Mouse (Mus musculus): Measurements from ENCODE around the gene Lgi4. TPM values are rescaled to one million over a fixed set of nuclear protein-coding genes. Genes with fewer than 3 reads are reported as not detected.
A peak's percentile ranks its signal among the peaks of the same experiment; 100 is the strongest.

Lgi4 gene
- polyA plus RNA-seq, 1 experiment from 2014 or later = 2.8 TPM

GRCm38 (mm10) chr7:31053882-31054447, 5.2 kb upstream of the Lgi4 start:
- no peak overlapping the region for H3K27ac ChIP-seq (replicated peaks)
- no peaks in the 10 kb centered on the region for H3K36me3 ChIP-seq (replicated peaks)
- H3K27me3 ChIP-seq (replicated peaks; ENCODE audit: low read depth, poor library complexity, severe bottlenecking) = peaks cover 67% of the 10 kb centered on the region
- no peak overlapping the region for H3K4me3 ChIP-seq
- 35% methylated on average over 10 of the region's 10 CpGs for WGBS
- H3K9me3 ChIP-seq = no peaks in the 10 kb centered on the region
- H3K4me1 ChIP-seq = peaks cover 71% of the 10 kb centered on the region
- DNase-seq (ENCODE audit: low spot score) = no peak

GRCm38 (mm10) chr7:31054661-31055320, 4.4 kb upstream of the Lgi4 start:
- DNase-seq (ENCODE audit: low spot score) = no peak
- no peaks in the 10 kb centered on the region for H3K9me3 ChIP-seq
- H3K27me3 ChIP-seq (replicated peaks; ENCODE audit: low read depth, poor library complexity, severe bottlenecking) = peaks cover 59% of the 10 kb centered on the region
- peaks cover 72% of the 10 kb centered on the region for H3K4me1 ChIP-seq
- H3K36me3 ChIP-seq (replicated peaks) = no peaks in the 10 kb centered on the region
- peak overlapping the region; percentile 74 for H3K27ac ChIP-seq (replicated peaks)
- H3K4me3 ChIP-seq = peak overlapping the region; percentile 43; the same call in 1 of the 2 replicates
- WGBS = 44% methylated on average over 11 of the region's 11 CpGs

- DNase-seq (ENCODE audit: low spot score) = peak; percentile 70
- Histone ChIP-seq H3K9me3 (no peaks in the 10 kb centered on the region), H3K4me1 (peaks cover 71% of the 10 kb centered on the region), H3K36me3 (replicated peaks) (no peaks in the 10 kb centered on the region), H3K4me3 (peak overlapping the region; percentile 43), H3K27me3 (replicated peaks; ENCODE audit: low read depth, poor library complexity, severe bottlenecking) (peaks cover 53% of the 10 kb centered on the region), H3K27ac (replicated peaks) (peak overlapping the region; percentile 74)
- 3% methylated on average over 10 of the region's 10 CpGs for WGBS
Observed at GRCm38 (mm10) chr7:31055354-31055824, 3.8 kb upstream of the Lgi4 start.

- H3K27ac ChIP-seq (replicated peaks) = peak overlapping the region; percentile 74
- peaks cover 66% of the 10 kb centered on the region for H3K4me1 ChIP-seq
- peaks cover 48% of the 10 kb centered on the region for H3K27me3 ChIP-seq (replicated peaks; ENCODE audit: low read depth, poor library complexity, severe bottlenecking)
- peak; percentile 17 for DNase-seq (ENCODE audit: low spot score)
- H3K4me3 ChIP-seq = peak overlapping the region; percentile 43; the same call in 1 of the 2 replicates
- 16% methylated on average over 3 of the region's 4 CpGs for WGBS
- no peaks in the 10 kb centered on the region for H3K36me3 ChIP-seq (replicated peaks)
- no peaks in the 10 kb centered on the region for H3K9me3 ChIP-seq
Observed at GRCm38 (mm10) chr7:31055883-31056282, 3.3 kb upstream of the Lgi4 start.

DNA sequence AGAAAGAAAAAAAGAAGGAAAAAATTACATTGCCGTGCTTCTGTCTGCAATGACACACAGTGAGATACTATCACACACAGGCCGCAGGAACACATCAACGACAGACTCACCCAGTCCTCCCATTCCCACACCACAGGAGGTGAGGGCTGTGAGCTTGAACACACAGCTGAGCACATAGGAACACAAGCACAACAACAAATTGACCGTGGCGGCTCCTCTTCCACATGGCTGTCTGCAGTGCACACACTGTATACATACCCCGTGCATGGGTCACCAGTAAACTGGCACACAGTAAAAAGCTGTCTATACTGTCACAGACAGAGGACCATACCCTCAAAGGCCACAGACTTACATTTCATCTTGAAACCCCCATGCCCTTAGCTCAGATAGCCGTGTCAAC, 2.7 kb upstream of the Lgi4 start:
- H3K4me1 ChIP-seq = peaks cover 60% of the 10 kb centered on the region
- peaks cover 42% of the 10 kb centered on the region for H3K27me3 ChIP-seq (replicated peaks; ENCODE audit: low read depth, poor library complexity, severe bottlenecking)
- no peak overlapping the region for H3K4me3 ChIP-seq
- WGBS = 80% methylated on average over 7 of the region's 7 CpGs
- H3K27ac ChIP-seq (replicated peaks) = no peak overlapping the region
- H3K36me3 ChIP-seq (replicated peaks) = no peaks in the 10 kb centered on the region
- H3K9me3 ChIP-seq = no peaks in the 10 kb centered on the region
- DNase-seq (ENCODE audit: low spot score) = no peak

DNA sequence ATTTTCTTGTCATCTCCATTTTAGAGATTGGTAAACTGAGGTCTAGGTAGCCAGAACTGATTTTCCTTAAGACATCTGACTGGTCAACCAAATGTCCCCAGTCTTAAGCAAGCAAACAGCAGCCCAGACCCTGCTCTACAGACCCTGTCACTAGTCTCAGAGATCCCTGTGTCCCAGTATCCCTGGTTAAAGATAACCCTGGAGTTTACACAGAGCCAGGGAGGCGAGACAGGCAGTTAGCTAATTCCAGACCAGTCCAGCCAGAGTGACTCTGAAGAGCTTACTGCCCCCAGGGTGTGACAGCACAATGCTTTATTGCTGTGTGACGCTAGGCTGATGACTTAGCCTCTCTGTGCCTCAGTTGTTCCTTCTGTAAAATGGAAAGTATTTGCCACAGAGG, 2.1 kb upstream of the Lgi4 start, which contains the start of gene Fxyd1:
TSS of gene Fxyd1 (minus strand) at position 129 of the 400 bp plus-strand sequence.
- Histone ChIP-seq H3K4me3 (no peak within 1 kb of the TSS), H3K36me3 (replicated peaks) (no peaks in the 10 kb centered on the region), H3K27me3 (replicated peaks; ENCODE audit: low read depth, poor library complexity, severe bottlenecking) (peaks cover 36% of the 10 kb centered on the region), H3K27ac (replicated peaks) (0 out of 2 replicates have a peak within 1 kb of the TSS, but pooled peaks have one; percentile 74), H3K4me1 (peaks cover 54% of the 10 kb centered on the region), H3K9me3 (no peaks in the 10 kb centered on the region)
- DNase-seq (ENCODE audit: low spot score) = no peak
- WGBS = 73% methylated on average over 2 of the region's 2 CpGs

DNA sequence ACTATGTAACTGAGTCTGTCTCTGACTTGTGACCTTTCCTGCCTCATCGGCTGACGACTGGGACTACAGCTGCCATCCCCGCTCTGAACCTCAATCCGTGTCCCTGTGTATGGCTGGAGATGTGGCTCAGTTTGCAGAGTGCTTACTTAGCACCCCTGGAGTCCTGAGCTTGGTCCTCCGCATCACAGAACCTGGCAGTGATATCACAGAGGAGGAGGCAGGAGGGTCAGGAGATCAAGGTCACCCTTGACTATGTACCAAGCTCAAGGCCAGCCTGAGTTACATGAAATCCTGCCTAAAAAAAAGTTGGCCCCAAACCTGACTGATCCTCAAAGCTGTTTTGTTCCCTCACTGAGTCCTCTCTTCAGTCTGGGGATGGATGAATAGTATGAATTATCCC, 1.4 kb upstream of the Lgi4 start:
- Histone ChIP-seq H3K36me3 (replicated peaks) (no peaks in the 10 kb centered on the region), H3K4me3 (no peak overlapping the region), H3K27ac (replicated peaks) (no peak overlapping the region), H3K27me3 (replicated peaks; ENCODE audit: low read depth, poor library complexity, severe bottlenecking) (peaks cover 29% of the 10 kb centered on the region), H3K4me1 (peaks cover 47% of the 10 kb centered on the region), H3K9me3 (no peaks in the 10 kb centered on the region)
- no peak for DNase-seq (ENCODE audit: low spot score)
- 71% methylated on average over 5 of the region's 5 CpGs for WGBS

- Histone ChIP-seq H3K27ac (replicated peaks) (no peak overlapping the region), H3K9me3 (no peaks in the 10 kb centered on the region), H3K36me3 (replicated peaks) (no peaks in the 10 kb centered on the region), H3K27me3 (replicated peaks; ENCODE audit: low read depth, poor library complexity, severe bottlenecking) (peaks cover 25% of the 10 kb centered on the region), H3K4me1 (peaks cover 42% of the 10 kb centered on the region), H3K4me3 (no peak overlapping the region)
- 83% methylated on average over 6 of the region's 6 CpGs for WGBS
- no peak for DNase-seq (ENCODE audit: low spot score)
Observed at GRCm38 (mm10) chr7:31058211-31058610, 931 bp upstream of the Lgi4 start.

- DNase-seq (ENCODE audit: low spot score) = no peak
- Histone ChIP-seq H3K27me3 (replicated peaks; ENCODE audit: low read depth, poor library complexity, severe bottlenecking) (peaks cover 6% of the 10 kb centered on the region), H3K4me3 (peak overlapping the region; percentile 15; the same call in 1 of the 2 replicates), H3K36me3 (replicated peaks) (no peaks in the 10 kb centered on the region), H3K4me1 (peaks cover 24% of the 10 kb centered on the region), H3K9me3 (no peaks in the 10 kb centered on the region), H3K27ac (replicated peaks) (peak overlapping the region; percentile 60)
- WGBS = 60% methylated on average over 11 of the region's 11 CpGs
Observed at GRCm38 (mm10) chr7:31059919-31060620, 928 bp downstream of the Lgi4 start.

- 88% methylated on average over 7 of the region's 7 CpGs for WGBS
- H3K27ac ChIP-seq (replicated peaks) = peak overlapping the region; percentile 60; the same call in 1 of the 2 replicates
Observed at GRCm38 (mm10) chr7:31060621-31061010, 1.5 kb downstream of the Lgi4 start.

DNA sequence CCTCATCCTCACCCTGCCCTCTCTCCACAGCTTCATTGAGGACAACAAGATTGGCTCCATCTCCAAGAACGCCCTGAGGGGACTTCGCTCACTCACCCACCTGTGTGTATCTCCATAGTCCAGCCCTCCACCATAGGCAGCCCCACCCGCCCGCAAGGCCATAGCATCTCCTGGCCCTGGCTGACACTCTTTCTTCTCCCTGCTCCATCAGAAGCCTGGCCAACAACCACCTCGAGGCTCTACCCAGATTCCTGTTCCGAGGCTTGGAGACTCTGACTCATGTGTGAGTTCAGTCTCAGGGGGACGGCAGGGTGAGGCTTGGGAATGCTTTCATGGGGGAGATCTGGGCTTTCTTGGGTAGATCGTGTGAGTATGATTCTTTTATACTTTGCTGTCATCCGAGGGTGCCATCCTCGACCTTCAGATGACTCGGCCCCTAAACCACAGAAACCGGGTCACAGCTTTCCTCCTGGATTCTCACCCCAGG, 4.0 kb downstream of the Lgi4 start:
- WGBS = 89% methylated on average over 12 of the region's 12 CpGs
- no peak for DNase-seq (ENCODE audit: low spot score)
- no peak overlapping the region for H3K4me3 ChIP-seq
- no peaks in the 10 kb centered on the region for H3K27me3 ChIP-seq (replicated peaks; ENCODE audit: low read depth, poor library complexity, severe bottlenecking)
- H3K27ac ChIP-seq (replicated peaks) = no peak overlapping the region
- H3K4me1 ChIP-seq = peaks cover 19% of the 10 kb centered on the region
- H3K36me3 ChIP-seq (replicated peaks) = no peaks in the 10 kb centered on the region
- no peaks in the 10 kb centered on the region for H3K9me3 ChIP-seq

More at GRCm38 (mm10) chr7:31060621-31061010, 1.5 kb downstream of the Lgi4 start:
- Histone ChIP-seq H3K9me3 (no peaks in the 10 kb centered on the region), H3K4me1 (peaks cover 18% of the 10 kb centered on the region), H3K36me3 (replicated peaks) (no peaks in the 10 kb centered on the region), H3K27me3 (replicated peaks; ENCODE audit: low read depth, poor library complexity, severe bottlenecking) (0 out of 2 replicates have a peak, but pooled peaks cover under 1% of the 10 kb centered on the region), H3K4me3 (peak overlapping the region; percentile 15; the same call in 1 of the 2 replicates)
- DNase-seq (ENCODE audit: low spot score) = no peak

DNA sequence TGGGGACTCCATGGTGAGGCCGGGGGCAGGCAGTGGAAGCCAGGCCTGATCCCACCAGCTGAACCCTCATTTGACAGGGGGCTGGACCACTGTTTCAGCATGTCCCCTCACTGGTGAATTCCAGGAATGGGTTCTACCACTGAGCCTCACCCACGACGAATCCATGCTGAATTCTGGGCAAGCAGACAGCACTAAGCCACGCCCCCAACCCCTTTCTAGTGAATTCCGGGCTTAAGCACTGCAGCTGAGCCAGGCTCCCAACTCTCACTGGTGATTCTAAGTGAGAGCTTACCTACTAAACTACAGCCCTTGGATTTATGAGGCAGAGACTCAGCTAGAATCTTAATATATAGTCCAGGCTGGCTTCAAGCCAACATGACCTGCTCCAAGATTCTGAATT, 8.7 kb downstream of the Lgi4 start:
- H3K9me3 ChIP-seq = no peaks in the 10 kb centered on the region
- peaks cover 11% of the 10 kb centered on the region for H3K4me1 ChIP-seq
- no peaks in the 10 kb centered on the region for H3K36me3 ChIP-seq (replicated peaks)
- H3K27me3 ChIP-seq (replicated peaks; ENCODE audit: low read depth, poor library complexity, severe bottlenecking) = no peaks in the 10 kb centered on the region
- H3K27ac ChIP-seq (replicated peaks) = no peak overlapping the region
- DNase-seq (ENCODE audit: low spot score) = no peak
- WGBS = 49% methylated on average over 5 of the region's 5 CpGs
- H3K4me3 ChIP-seq = no peak overlapping the region
